Mouse (Mus musculus): ENCODE data around the gene Erf. TPM values are rescaled to one million over a fixed set of nuclear protein-coding genes. Genes with fewer than 3 reads are reported as not detected.

Erf gene
- total RNA-seq (2022), result 1 to 10 TPM; 4.2 to 5.8 (median 5.7) TPM

DNA sequence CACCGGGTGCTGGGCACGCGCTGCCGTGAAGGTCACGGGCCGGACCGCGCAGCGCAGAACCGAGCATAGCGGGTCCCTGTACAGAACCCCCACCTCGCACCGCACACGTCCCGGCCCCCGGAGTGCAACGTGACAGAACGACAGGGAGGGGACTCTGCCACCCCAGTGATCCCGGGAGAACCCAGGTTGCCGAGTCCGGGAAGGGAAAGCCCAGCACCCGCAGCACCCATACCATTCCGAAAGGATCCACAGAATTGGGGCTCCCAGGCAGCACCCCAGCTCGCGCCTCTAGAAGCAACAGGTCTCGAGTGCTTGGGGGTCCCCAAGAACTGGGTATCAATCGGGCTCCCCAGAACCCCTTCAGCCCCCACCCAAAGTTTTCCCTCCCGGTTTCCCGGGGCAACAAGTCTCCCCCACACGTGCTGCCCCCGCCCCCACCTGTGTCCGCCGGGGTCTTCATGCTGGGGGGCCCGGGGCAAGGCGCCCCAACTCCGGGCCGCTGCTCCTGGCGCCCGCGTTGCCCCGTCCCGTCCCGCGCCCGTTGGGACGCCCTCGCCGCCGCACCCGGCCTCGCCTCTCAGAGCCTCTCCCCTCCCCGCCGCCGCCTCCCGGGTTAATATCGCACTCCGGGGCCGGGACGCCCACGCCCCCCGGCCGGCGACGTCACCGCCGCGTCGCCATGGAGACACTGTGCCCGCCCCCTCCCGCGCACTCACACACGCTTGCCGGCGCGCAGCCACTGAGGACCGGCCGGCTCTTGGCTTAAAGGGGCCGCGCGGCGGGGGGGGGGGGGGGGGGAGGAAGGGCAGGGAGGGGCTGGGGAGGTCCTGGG is at the start of gene Erf:
Gene Erf (minus strand): TSS at position 621 of the 832 bp plus-strand sequence.
- peak; percentile 93 to 94 for DNase-seq (ENCODE audit: low spot score in 2 of 2)

GRCm38 (mm10) chr7:25297454-25298325 is 47.1 kb upstream of the Erf start, which contains the start of gene Pafah1b3:
Pafah1b3 (minus strand) TSS chr7:25297986.
- DNase-seq (ENCODE audit: low spot score in 2 of 2), result no peak

DNA sequence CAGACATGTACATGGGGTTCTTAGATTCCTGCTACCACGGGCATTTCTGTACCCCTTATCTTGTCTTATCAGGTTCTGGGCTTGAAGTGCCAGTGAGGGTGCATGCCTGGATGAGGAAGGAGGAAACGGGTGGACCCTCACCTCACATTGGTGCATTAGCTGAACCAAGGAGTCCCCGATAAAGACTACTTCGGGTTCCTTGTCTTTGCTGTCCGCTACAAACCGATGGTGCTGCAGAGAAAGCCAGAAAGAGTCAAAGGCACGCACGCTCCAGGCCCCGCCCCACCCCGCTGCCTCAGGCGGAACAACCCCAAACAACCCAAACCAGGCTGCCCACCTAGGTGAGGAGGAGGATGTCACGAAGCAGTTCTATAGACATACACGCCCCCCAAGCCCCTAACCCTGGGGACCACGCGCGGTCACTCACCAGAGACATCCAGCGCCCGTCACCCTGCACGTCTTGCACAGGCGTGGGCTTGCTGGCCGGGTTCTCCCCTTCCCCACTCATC is 46.4 kb upstream of the Erf start:
- DNase-seq (ENCODE audit: low spot score in 2 of 2), result no peak

DNA sequence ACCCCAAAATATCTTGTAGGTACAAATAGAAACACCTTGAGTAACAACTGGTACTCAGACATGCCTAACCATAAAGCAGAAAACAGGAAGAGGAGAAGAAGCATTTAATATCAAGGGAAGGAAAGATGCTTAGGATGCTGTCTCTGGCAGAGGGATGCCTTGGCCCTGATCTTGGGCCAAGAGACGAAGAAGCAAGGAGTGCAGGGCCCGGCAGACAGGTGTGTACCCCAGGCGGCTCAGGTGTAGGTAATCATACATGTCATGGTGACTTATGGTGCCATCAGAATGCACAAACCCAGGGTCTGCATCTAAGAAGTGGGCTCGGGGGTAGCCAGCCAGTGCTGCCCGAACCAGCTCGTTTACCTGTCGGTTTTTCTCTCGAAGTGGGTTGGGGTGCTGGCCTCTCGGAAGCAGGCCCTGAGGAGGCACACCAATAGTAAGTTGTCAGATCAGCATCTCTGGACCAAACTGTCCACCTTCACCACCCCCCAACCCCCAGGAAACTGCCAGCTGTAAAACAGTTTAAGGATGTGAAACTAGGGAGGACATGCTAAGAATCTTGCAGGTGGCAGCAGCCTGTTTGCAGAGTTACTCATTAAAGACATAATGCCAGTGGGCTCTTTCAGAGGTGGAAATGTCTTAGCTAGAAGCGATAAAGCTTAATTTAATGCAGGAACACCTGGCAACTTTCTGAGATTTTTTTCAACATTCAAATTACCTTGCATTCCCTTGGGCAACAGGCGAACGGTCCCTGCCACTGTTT is 44.6 kb upstream of the Erf start:
- DNase-seq (ENCODE audit: low spot score in 2 of 2), result no peak

DNA sequence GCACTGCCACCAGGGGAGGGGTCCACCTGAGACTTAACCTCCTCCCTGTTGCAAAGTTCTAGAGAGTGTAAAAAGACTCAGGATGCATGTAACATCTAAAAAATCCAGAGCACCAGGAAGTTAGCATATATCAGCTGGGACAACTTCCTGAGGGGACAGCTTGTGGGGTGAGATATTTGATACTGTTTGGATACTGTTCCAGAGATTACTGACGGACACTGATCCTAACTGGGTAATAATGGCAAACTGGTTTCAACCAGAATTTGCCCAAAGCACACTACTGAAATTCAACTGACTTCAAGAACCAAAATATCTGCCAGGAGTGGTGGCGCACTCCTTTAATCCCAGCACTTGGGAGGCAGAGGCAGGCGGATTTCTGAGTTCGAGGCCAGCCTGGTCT is 43.9 kb upstream of the Erf start:
- no peak for DNase-seq (ENCODE audit: low spot score in 2 of 2)

- DNase-seq (ENCODE audit: low spot score in 2 of 2), result no peak
Observed at GRCm38 (mm10) chr7:25293191-25293739, 42.7 kb upstream of the Erf start.

- no peak for DNase-seq (ENCODE audit: low spot score in 2 of 2)
Observed at GRCm38 (mm10) chr7:25292107-25292506, 41.5 kb upstream of the Erf start.

- no peak for DNase-seq (ENCODE audit: low spot score in 2 of 2)
Observed at GRCm38 (mm10) chr7:25290911-25291310, 40.4 kb upstream of the Erf start.

- DNase-seq (ENCODE audit: low spot score in 2 of 2), result no peak
Observed at GRCm38 (mm10) chr7:25290463-25290862, 39.9 kb upstream of the Erf start.

DNA sequence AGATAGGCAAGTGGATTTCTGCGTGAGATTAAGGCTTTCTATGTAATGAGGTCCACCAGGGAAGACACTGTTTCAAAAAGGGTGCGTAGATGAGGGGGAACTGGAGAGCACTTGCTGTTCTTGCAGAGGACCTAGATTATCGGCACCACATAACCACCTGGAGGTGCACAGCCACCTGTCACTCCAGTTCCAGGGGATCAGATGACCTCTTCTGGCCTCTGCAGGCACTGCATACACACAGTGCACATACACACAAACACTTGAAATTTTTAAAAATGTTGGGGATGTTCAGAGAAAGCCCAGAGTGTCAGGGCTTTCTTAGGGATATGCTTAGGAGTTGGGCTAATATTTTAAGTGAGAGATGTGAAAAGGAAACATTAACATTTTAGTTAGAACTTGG is 39.4 kb upstream of the Erf start:
- no peak for DNase-seq (ENCODE audit: low spot score in 2 of 2)

GRCm38 (mm10) chr7:25288721-25289120 is 38.2 kb upstream of the Erf start:
- DNase-seq (ENCODE audit: low spot score in 2 of 2), result no peak

GRCm38 (mm10) chr7:25288011-25288410 is 37.5 kb upstream of the Erf start:
- DNase-seq (ENCODE audit: low spot score in 2 of 2), result no peak

GRCm38 (mm10) chr7:25286989-25287388 is 36.4 kb upstream of the Erf start:
- no peak for DNase-seq (ENCODE audit: low spot score in 2 of 2)

DNA sequence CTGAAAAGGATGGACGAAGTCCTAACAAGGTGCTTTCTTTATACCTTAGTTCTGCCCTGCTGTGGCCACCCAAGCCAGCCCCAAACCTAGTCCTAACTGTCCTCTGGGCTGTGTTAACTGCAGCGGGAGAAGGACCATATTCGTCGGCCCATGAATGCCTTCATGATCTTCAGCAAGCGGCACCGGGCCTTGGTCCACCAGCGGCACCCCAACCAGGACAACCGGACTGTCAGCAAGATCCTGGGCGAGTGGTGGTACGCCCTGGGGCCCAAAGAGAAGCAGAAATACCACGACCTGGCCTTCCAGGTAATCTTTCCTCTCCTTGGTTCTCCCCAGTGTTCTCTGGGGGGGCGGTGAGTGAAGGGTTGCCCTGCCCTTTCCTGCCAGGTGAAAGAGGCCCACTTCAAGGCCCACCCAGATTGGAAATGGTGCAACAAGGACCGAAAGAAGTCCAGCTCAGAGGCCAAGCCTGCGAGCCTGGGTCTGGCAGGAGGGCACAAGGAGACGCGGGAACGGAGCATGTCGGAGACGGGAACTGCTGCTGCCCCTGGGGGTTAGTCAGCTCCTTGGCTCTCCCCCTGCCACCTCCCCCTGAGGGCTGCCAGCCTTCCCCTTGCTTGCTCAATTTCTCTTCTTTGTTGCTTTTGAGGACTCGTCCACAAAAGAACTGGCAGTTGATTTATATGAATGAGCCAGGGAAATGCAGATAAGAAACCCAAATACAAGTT is 35.1 kb upstream of the Erf start:
- no peak for DNase-seq (ENCODE audit: low spot score in 2 of 2)

DNA sequence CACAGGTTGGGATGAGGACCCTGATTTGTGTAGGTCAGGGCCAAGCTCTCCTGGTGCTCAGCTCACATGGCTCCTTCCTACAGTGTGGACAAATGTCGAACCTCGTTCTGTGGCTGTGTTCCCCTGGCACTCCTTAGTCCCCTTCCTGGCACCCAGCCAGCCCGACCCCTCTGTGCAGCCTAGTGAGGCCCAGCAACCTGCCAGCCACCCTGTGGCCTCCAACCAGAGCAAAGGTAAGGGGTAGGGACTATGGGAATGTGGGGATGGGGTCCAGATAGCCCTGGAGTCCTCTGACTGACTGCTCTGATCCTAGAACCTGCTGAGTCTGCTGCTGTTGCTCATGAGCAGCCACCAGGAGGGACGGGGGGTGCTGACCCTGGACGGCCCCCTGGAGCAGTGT is 34.2 kb upstream of the Erf start:
- no peak for DNase-seq (ENCODE audit: low spot score in 2 of 2)

DNA sequence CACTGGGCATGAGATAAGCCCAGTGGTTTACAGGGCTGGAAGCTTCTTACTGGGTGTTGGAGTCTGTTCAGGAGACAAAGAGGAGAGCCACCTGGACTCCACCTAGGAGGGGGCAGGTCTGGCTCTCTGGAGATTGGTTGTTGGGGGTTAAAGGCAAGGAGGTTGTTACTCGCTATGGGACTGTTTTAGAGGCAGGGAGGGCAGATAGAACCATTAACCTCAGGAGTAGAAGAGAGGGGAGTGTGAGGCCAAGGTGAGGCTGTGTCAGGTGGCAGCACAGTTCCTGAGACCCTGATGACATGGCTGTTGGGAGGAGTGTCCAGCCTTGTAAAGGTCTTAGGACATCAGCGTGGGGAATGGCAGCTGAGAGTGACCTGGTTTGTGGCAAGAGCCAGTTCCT is 33.6 kb upstream of the Erf start:
- no peak for DNase-seq (ENCODE audit: low spot score in 2 of 2)

DNA sequence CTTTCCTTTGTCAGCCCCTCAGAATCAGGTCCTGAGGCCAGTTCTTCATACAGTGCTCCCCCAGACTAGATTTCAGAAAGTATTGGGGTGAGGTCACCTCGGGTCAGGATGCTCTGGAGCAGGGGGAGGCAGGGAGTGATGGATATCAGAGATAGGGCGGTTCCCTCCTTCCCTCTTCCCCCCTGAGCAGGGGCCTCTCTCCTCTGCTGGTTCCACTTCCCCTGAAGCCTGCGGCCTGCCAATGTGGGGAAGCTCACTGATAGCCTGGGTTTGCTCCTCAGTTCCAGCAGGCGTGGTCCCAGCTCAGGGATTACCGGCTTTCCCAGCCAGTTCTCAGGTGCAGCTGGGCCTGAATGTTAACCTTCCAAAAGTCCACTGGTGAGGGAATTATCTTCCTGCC is 33.1 kb upstream of the Erf start:
- DNase-seq (ENCODE audit: low spot score in 2 of 2), result no peak

GRCm38 (mm10) chr7:25282731-25283211 is 32.2 kb upstream of the Erf start:
- DNase-seq (ENCODE audit: low spot score in 2 of 2), result no peak

DNA sequence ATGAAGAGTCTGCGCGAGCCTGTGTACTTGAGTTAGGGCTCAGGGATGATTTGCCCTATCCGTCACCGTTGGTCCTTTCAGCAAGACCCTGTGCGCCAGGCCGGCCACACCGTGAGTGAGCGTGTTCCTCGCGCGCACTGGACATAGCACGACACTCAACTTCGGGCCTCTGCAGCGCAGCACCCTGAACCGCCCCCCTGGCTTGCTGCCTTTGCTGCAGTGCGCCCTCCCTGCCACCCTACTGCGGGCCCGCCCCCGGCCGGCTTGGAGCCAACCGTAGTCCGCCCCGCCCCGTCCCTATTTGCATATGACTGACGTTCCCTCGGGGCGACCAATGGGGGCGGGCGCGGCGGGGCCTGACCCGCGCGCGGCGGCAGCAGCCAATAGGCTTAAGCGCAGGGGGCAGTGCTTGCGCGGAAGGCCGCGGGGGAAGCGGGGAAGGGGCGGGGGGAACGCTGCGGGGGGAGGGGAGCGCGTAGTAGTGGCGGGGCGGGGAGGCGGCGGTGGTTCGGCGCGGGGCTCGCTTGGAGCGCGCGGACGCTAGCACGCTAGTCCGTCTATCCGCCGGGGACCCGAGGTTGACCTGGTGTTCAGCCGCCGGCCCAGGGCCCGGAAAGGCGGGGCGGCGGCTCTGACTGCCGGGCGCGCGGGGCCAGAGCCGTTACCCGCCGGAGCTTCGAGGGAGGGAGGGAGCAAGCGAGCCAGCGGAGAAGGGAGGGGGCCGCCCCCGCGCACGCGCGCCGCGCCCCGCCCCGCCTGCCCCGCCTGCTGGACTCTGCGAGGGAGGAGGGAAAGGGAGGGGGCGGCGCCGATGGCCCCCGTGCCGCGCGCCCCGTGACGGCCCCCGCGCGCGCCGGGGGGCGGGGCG is 31.4 kb upstream of the Erf start:
- peak; percentile 97 for DNase-seq (ENCODE audit: low spot score in 2 of 2)

All from gastrocnemius, adult 8-10 months (tissue).